Mouse (Mus musculus): ENCODE results near the gene Basp1.
A peak's percentile ranks its signal among the peaks of the same experiment; 100 is the strongest.
"Not testable (repeated sequence)": the region's sequence is repeated elsewhere in the genome, so short reads cannot be mapped to it uniquely, and the experiment has no call there.

Basp1 gene

GRCm38 (mm10) chr15:25413378-25413901 is at the start of gene Basp1:
Gene Basp1, minus strand, starts transcription at chr15:25413764.
- peak in 1 of 2 experiments; percentile 16 for DNase-seq (ENCODE audit: low spot score in 2 of 2)

- DNase-seq (ENCODE audit: low spot score in 2 of 2) = not testable (repeated sequence)
Measured at GRCm38 (mm10) chr15:25463076-25463475, 49.5 kb upstream of the Basp1 start.

GRCm38 (mm10) chr15:25462056-25462762 is 48.6 kb upstream of the Basp1 start:
- DNase-seq (ENCODE audit: low spot score in 2 of 2) = no peak

GRCm38 (mm10) chr15:25459901-25460300 is 46.3 kb upstream of the Basp1 start:
- no peak for DNase-seq (ENCODE audit: low spot score in 2 of 2)

GRCm38 (mm10) chr15:25457421-25457820 is 43.9 kb upstream of the Basp1 start:
- DNase-seq (ENCODE audit: low spot score in 2 of 2) = no peak

- no peak for DNase-seq (ENCODE audit: low spot score in 2 of 2)
Measured at GRCm38 (mm10) chr15:25453538-25453937, 40.0 kb upstream of the Basp1 start.

GRCm38 (mm10) chr15:25449348-25449747 is 35.8 kb upstream of the Basp1 start:
- DNase-seq (ENCODE audit: low spot score in 2 of 2) = no peak

- no peak for DNase-seq (ENCODE audit: low spot score in 2 of 2)
Measured at GRCm38 (mm10) chr15:25448703-25449340, 35.3 kb upstream of the Basp1 start.

GRCm38 (mm10) chr15:25447136-25447535 is 33.6 kb upstream of the Basp1 start:
- DNase-seq (ENCODE audit: low spot score in 2 of 2) = no peak

GRCm38 (mm10) chr15:25446155-25446487 is 32.6 kb upstream of the Basp1 start:
- DNase-seq (ENCODE audit: low spot score in 2 of 2) = no peak

- DNase-seq (ENCODE audit: low spot score in 2 of 2) = no peak
Measured at GRCm38 (mm10) chr15:25445361-25446154, 32.0 kb upstream of the Basp1 start.

- no peak for DNase-seq (ENCODE audit: low spot score in 2 of 2)
Measured at GRCm38 (mm10) chr15:25444208-25444607, 30.6 kb upstream of the Basp1 start.

GRCm38 (mm10) chr15:25443140-25443790 is 29.7 kb upstream of the Basp1 start:
- DNase-seq (ENCODE audit: low spot score in 2 of 2) = no peak

GRCm38 (mm10) chr15:25441868-25442185 is 28.3 kb upstream of the Basp1 start:
- no peak for DNase-seq (ENCODE audit: low spot score in 2 of 2)

GRCm38 (mm10) chr15:25440991-25441867 is 27.7 kb upstream of the Basp1 start:
- peak; percentile 17 to 41 for DNase-seq (ENCODE audit: low spot score in 2 of 2)

GRCm38 (mm10) chr15:25440317-25440716 is 26.8 kb upstream of the Basp1 start:
- no peak for DNase-seq (ENCODE audit: low spot score in 2 of 2)

GRCm38 (mm10) chr15:25432341-25432740 is 18.8 kb upstream of the Basp1 start:
- DNase-seq (ENCODE audit: low spot score in 2 of 2) = no peak

GRCm38 (mm10) chr15:25430167-25430566 is 16.6 kb upstream of the Basp1 start:
- no peak for DNase-seq (ENCODE audit: low spot score in 2 of 2)

GRCm38 (mm10) chr15:25429007-25429406 is 15.4 kb upstream of the Basp1 start:
- DNase-seq (ENCODE audit: low spot score in 2 of 2) = no peak

- no peak for DNase-seq (ENCODE audit: low spot score in 2 of 2)
Measured at GRCm38 (mm10) chr15:25428551-25428950, 15.0 kb upstream of the Basp1 start.

GRCm38 (mm10) chr15:25420266-25420665 is 6.7 kb upstream of the Basp1 start:
- DNase-seq (ENCODE audit: low spot score in 2 of 2) = no peak

All from natural killer cell, adult 2 months (primary cell).